Mouse (Mus musculus): ENCODE results near the gene E330014E10Rik. TPM values are rescaled to one million over a fixed set of nuclear protein-coding genes. Genes with fewer than 3 reads are reported as not detected.
A peak's percentile ranks its signal among the peaks of the same experiment; 100 is the strongest.
"Not testable (repeated sequence)": the region's sequence is repeated elsewhere in the genome, so short reads cannot be mapped to it uniquely, and the experiment has no call there.

The E330014E10Rik gene
- total RNA-seq (2021) = not detected
- long read RNA-seq = 0 reads

DNA sequence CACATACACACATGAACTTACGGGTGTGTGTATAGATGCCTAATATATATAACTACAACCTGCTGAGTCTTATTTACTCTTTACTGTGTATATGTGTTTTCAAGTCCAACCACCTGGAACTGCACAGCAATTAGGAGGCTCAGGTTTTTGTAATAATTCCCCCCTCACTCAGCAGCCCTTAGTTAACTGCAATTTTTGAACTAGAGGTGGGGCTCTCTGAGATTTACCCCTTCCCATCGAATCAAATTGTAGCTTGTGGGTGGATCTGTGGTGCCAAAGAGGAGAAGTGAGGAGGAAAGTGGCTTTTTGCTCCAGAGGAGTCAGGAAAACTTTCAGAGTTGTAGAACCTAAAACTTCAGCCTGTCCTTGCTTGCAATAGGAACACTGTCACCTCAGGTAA, at the start of gene E330014E10Rik:
Gene E330014E10Rik, plus strand, starts transcription at position 301 of the 400 bp plus-strand sequence.
- DNase-seq (ENCODE audit: low spot score in 2 of 2) = not testable (repeated sequence)

DNA sequence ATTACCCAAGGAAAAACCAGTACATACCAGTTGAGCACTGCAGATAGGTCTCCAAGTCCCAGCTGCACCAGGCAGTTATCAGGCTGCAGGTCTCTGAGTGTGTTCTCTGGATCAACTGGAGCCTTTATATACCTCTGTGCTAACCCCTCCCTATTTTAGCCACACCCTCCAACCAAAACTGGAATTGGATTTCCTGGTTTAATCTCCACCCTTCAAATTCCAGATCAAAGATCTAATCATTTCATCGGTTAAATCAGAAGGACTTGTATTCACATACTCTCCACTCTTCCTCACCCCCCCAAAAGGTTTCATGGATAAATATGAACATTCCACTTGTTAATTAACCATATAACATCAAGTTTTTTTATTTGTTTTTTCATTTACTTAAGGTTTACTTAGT, 39.7 kb upstream of the E330014E10Rik start, which contains the start of gene Gm7978:
Gene Gm7978, minus strand, starts transcription at position 101 of the 400 bp plus-strand sequence.
- not testable (repeated sequence) for DNase-seq (ENCODE audit: low spot score in 2 of 2)

DNA sequence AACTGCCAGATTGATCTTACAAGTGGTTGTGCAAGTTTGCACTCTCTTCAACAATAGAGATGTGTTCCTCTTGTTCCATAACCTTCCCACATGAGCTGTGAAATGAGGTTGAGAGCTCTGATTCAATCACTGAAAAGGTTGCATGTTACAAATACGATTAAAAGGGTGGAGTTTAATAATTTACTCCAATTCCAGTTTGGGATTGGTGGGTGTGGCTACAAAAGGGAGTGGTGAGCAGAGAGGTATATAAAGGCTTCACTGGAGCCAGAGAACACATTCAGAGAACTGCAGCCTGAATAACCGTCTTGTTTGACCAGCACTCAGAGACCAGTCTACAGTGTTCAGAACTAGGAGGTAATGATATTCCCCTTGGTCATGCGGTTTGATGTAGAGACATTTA, 34.1 kb upstream of the E330014E10Rik start, which contains the start of gene Gm7982:
Gene Gm7982, plus strand, starts transcription at position 301 of the 400 bp plus-strand sequence.
- DNase-seq (ENCODE audit: low spot score in 2 of 2) = not testable (repeated sequence)

DNA sequence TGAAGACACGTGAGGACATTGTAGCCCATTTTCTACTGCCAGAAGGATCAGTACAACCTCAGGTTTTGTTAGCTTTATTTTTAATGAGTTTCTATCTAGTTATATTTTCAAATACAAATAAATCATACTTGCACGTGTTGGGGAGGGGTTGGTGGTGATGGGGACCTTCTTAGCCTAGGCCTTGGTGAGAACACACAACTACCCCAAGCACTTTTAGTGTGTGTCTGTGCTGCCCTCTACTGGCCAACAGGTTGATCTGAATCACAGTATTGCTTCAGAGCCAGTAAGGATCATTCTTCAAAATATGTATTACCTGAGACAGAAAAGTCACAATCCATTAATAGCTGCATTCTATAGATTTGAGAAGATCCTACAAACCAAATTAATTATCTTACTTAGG, 35.1 kb downstream of the E330014E10Rik start:
- peak in 1 of 2 experiments; percentile 4 for DNase-seq (ENCODE audit: low spot score in 2 of 2)

DNA sequence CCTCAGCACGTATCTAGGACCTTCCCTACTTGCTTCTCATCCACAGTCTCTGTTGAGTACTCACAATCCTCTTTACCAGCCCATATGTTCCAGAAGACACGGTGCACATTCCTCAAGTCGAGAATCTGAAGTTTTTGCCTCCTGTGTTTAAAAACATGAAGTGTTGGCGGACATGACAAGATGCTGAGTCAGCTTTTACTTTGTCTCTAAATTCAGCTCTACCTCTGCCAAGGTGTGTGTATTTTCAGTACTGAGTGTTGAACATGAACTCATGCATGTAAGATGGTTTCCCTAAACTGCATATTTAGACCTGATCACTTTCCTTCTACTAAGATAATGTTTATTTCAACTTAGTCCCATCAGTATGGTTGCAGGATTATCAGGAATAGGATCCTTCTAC, 60.8 kb downstream of the E330014E10Rik start:
- DNase-seq (ENCODE audit: low spot score in 2 of 2) = no peak

DNA sequence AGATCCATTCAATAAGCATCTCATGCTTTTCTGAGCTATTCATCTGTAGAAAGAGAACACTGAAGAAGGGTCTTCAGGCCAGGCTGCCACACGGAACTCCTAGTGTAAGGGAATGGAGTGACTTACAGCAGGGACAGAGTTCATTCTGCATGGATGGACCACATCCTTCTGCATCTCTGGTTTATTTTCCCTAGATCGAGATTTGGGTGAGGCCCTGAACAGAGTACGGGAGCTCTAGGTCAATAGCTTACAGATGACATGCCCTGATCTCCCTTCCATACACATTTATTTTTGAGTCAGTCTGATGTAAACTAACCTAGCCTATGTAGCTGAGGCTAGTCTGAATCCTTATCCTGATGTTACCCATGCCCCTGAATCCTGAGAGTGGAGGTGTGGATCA, 78.2 kb downstream of the E330014E10Rik start:
- no peak for DNase-seq (ENCODE audit: low spot score in 2 of 2)

Other genes with a start within 250 kb of the E330014E10Rik start
- gene Gm7971, start 181.1 kb upstream of the E330014E10Rik start, total RNA-seq (2021) = not detected
- not detected for gene Gm7978, start 39.8 kb upstream of the E330014E10Rik start, total RNA-seq (2021)
- gene Gm7982, start 34.0 kb upstream of the E330014E10Rik start, total RNA-seq (2021) = not detected
- gene Cxcl13, start 181.0 kb downstream of the E330014E10Rik start, total RNA-seq (2021) = not detected

Data from layer of hippocampus, adult 18-20 months (tissue).